Mouse (Mus musculus): Measurements from ENCODE around the gene Tekt3.
A peak's percentile ranks its signal among the peaks of the same experiment; 100 is the strongest.

DNA sequence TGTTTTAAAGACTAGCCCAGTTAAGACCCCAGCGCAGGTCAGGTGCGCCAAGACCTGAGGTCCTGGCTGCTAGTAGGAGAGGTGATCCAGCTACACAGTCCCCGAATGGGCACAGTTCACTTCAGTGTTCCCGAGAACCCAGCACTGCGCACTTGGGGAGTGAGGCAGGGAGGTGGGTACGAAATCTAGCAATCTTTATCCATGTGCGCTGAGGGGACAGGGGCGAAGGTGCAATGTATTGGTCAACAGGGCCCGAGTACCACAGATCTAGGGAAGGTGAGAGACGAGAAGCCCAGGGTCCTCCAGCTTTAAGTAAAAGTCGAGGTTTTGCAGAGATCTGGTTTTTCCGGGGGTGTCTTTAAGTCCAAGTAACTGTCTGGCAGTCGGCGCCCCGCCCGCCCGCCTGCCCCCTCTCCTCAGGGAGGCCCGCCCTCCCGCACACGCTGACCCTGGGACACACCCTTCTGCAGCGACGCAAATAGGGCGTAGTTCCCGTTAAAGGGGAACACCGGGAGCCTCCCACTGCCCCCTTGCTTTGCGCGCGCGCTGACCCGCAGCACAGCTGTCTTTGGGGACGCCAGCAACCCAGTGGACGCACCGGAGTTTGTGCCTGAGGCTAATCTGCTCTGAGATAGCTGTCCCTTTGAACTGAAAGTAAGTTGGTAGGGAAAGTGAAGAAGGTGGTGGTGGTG lies 69.7 kb downstream of the Tekt3 start:
- TF ChIP-seq EP300 (IDR thresholded peaks at IDR 0.05): peak; percentile 80
- peak; percentile 27; the same call in 1 of the 2 replicates for TF ChIP-seq CTCF (IDR thresholded peaks at IDR 0.05)
